Mouse (Mus musculus) kidney, adult 2 months (tissue): ENCODE measurements around the gene Alg11.

Source experiments
- CTCF ChIP-seq: fragments of 200-500 bp; conservative IDR thresholded peaks from 2 replicates; pipeline ENCODE4 v1.5.1; 2011; ENCODE audit warnings: low read depth, mild to moderate bottlenecking, control low read depth, low read length, moderate library complexity, mixed read lengths; ENCODE audit not compliant: insufficient read depth, insufficient read length
- POLR2A ChIP-seq: fragments of 200-500 bp; IDR thresholded peaks from one replicate; pipeline ENCODE4 v1.6.1; 2011; ENCODE audit warnings: low read depth, low read length, control low read depth

DNA sequence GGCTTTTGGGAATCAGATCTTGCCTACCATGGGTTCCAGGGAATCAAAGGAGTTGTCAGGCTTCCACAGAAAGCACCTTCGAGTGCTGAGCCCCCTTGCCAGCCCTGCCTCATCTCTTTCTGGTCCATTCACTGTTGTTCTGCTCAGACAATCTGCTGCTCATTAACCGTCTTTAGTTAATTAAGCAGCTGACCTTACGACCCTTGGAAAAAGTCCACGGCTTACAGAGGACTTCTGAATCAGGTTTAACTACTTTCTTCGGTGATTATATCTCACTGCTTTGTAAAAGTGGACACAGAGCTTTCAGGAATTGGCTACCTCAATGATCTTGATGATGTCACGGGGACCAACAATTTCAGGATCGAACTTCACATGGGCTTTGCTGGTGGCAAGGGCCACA lies 42.8 kb upstream of the Alg11 start:
- TF ChIP-seq CTCF (no peak), POLR2A (no peak)
